Mouse (Mus musculus): ENCODE results near the gene Wrnip1.

Gene Wrnip1

GRCm38 (mm10) chr13:32801693-32802221 lies at the start of gene Wrnip1:
Gene Wrnip1, plus strand, starts transcription at chr13:32802038.
- in situ Hi-C loops (cut with MboI; ENCODE audit: low sequenced_read_pairs), result no loop called here

DNA sequence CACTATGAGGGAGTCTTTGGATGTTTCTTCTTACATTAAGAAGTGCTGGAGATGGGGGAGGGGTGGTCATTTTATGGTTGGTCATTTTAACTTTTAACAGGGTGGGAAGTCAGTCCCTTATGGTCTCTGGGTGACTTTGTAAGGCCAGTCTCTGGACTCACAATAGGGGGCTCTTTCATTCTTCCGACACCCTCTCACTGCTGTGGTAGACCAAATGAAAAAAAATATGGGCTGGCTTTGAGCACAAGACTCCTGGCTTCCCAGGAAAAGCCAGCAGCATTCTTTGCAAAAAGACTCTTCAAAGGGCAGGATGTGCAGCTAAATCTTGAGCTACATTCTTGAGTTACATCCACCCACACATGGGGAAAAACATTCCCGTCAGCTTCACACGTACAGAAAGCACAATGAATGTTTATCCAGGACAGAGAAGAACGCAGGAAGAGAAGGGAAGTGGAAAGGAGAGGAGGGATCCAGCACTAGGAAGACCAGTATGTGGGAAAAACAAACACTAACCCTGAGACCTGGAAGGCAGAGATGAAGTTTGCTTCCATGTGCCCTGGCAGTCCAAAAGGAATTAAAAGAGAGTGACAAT lies 49.7 kb upstream of the Wrnip1 start:
- in situ Hi-C loops (cut with MboI; ENCODE audit: low sequenced_read_pairs), result no loop called here

DNA sequence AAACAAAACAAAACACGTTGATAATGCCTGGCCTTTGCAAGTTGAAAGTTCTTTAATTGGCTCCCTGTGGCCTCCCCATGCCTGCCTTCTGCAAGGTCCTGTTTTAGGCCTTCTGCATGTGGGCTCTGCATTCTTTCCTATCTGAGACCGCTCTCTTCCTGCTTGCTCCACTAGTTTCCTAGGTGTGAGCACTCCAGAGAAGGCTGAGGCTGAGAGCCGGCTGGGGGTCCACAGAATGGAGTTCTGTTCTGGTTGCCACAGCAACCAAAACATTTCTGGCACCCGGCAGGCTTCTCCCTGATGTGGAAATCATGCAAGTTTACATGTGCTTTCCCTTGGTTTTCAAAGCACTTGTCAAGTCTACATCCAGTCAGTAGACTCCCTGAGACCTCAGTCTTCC lies 42.8 kb upstream of the Wrnip1 start:
- in situ Hi-C loops (cut with MboI; ENCODE audit: low sequenced_read_pairs), result no loop called here

GRCm38 (mm10) chr13:32760795-32761194 lies 41.0 kb upstream of the Wrnip1 start:
- in situ Hi-C loops (cut with MboI; ENCODE audit: low sequenced_read_pairs), result no loop called here

GRCm38 (mm10) chr13:32763141-32763540 lies 38.7 kb upstream of the Wrnip1 start:
- in situ Hi-C loops (cut with MboI; ENCODE audit: low sequenced_read_pairs), result no loop called here

GRCm38 (mm10) chr13:32764448-32764847 lies 37.4 kb upstream of the Wrnip1 start:
- in situ Hi-C loops (cut with MboI; ENCODE audit: low sequenced_read_pairs), result no loop called here

GRCm38 (mm10) chr13:32768104-32768503 lies 33.7 kb upstream of the Wrnip1 start:
- in situ Hi-C loops (cut with MboI; ENCODE audit: low sequenced_read_pairs), result no loop called here

DNA sequence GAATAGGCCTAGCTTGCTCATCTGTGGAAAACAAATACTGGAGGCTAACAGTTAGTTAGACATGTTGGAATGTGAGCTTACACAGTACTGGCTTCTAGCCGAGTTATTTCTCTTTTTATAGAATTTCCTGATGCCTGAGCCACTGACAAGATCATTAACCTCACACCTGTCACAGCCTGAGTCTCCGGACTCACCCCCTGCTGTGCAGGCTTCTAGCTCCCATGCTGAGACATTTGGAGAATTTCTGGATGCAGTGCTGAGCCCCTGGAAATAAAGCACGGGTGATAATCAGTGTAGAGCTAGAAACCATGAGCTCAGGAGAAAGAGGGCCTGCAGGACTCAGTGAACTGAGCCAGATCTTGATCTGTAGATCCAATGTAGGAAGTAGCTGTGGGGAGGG lies 31.9 kb upstream of the Wrnip1 start:
- in situ Hi-C loops (cut with MboI; ENCODE audit: low sequenced_read_pairs), result no loop called here

DNA sequence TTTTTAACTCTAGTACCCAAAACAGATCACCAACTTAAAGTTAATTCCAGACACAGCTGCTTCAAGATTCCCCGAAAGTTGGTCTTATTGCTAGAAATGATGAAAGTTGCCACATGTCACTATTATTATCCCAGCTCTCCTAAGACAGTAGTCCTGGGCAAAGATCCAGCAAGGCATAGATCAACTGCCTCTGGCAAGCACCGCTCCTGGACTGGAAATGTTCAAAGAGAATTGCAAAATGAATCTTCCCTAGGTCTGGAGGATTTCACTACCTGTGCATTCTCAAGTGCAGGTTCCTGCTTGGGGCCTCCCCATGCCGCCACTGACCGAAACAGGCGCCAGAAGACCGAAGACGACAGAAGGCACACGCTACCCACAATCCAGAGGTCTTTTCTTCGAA lies 25.9 kb upstream of the Wrnip1 start:
- in situ Hi-C loops (cut with MboI; ENCODE audit: low sequenced_read_pairs), result no loop called here

DNA sequence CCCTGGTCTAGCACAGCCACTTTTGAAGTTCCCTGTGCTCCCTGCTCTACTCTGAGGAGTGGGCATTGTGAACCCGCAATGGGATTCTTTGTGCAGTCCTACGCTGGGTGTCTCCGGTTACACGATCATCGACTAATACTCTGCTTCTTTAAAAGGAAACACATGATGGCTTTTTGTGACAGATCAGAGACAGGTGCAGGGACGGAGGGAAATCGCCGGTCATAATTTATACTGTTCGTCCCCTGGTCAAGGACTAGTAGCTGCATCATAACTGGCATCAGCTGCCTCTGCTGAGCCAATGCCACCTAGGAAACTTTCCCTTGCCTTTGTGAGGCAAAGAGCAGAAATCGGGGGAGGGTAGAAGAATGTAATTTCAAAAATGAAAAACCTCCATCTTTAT lies 25.5 kb upstream of the Wrnip1 start:
- in situ Hi-C loops (cut with MboI; ENCODE audit: low sequenced_read_pairs), result no loop called here

DNA sequence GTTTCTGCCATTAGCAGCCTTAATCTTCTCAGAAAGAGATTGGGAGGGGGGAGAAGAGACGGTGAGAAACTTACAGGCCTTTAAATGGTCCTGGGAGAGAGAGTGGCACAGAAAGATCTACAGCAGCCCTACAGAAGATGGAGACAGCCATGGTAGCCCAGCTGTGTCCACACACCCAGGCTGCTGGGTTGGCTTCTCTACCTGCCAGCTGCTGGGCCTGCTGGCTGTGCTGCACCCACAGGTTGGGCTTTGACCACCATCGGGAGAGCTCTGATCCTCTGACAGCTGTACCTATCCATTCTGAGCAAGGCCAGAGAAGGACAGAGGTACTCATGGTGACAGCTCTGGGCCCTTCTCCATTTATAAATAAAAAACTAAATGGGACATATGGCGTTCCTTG lies 23.0 kb upstream of the Wrnip1 start:
- in situ Hi-C loops (cut with MboI; ENCODE audit: low sequenced_read_pairs), result no loop called here

DNA sequence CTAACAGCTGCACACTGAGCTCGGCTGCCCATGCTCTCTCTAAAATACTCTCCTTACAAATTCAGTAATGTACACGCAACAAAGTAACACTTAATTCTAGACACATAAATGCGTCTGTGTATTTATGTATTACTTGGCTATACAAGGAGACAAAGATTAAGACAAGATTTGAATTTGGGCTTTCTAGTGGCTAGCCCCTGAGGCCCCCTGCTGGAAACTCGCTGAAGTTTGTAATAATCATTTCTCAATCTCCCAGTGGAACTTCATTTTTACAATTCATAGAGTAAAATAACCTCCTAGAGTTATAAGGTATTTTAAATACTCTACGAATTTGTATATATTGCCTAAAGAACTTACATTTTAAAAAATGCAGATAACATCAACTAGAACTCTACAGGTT lies 18.8 kb upstream of the Wrnip1 start:
- in situ Hi-C loops (cut with MboI; ENCODE audit: low sequenced_read_pairs), result no loop called here

GRCm38 (mm10) chr13:32783816-32784215 lies 18.0 kb upstream of the Wrnip1 start, which contains the start of gene Mylk4:
Gene Mylk4, minus strand, starts transcription at chr13:32783954.
- in situ Hi-C loops (cut with MboI; ENCODE audit: low sequenced_read_pairs), result no loop called here

DNA sequence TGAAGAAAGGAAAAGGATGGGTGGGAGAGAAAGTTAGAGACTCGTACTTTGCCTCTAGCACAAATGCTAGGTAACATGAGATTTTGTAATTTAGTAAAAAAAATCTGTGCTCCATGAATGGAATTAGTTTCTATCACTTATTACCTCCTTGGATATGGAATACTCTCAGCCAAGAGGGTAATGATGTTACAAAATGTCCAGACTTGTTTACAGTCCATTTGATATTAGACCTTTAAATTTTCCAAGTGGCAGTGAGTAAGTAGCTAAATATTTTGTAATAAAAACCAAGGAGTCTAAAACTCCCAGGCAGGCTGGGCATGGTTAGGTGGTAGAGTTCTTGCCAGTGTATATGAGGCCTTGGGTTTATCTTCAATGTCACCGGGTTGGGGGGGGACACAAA lies 14.3 kb upstream of the Wrnip1 start:
- in situ Hi-C loops (cut with MboI; ENCODE audit: low sequenced_read_pairs), result no loop called here

GRCm38 (mm10) chr13:32789781-32790180 lies 12.1 kb upstream of the Wrnip1 start:
- in situ Hi-C loops (cut with MboI; ENCODE audit: low sequenced_read_pairs), result no loop called here

- in situ Hi-C loops (cut with MboI; ENCODE audit: low sequenced_read_pairs), result no loop called here
Observed at GRCm38 (mm10) chr13:32794619-32795018, 7.2 kb upstream of the Wrnip1 start.

DNA sequence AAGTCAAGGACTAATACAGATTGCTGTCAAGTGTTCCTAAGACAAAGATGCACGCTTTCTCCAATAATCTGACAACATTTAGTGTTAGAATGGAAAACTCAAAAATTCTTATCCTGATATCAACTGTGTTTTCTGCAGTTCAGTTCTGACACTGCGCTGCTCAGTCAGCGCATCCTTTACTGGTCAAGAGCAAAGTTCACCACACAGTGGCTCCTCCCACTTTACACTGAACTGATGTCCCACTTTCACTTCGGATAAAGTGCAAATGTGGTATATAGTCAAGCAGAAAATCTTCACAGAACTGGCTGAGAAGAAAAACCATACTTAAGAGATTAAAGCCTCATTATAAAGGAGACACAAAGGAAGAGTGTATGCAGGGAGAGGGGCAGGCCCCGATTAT lies 6.7 kb upstream of the Wrnip1 start:
- in situ Hi-C loops (cut with MboI; ENCODE audit: low sequenced_read_pairs), result no loop called here

- in situ Hi-C loops (cut with MboI; ENCODE audit: low sequenced_read_pairs), result no loop called here
Observed at GRCm38 (mm10) chr13:32797085-32797484, 4.8 kb upstream of the Wrnip1 start.

- in situ Hi-C loops (cut with MboI; ENCODE audit: low sequenced_read_pairs), result no loop called here
Observed at GRCm38 (mm10) chr13:32799131-32799530, 2.7 kb upstream of the Wrnip1 start.

GRCm38 (mm10) chr13:32800859-32801258 lies 979 bp upstream of the Wrnip1 start:
- in situ Hi-C loops (cut with MboI; ENCODE audit: low sequenced_read_pairs), result no loop called here

DNA sequence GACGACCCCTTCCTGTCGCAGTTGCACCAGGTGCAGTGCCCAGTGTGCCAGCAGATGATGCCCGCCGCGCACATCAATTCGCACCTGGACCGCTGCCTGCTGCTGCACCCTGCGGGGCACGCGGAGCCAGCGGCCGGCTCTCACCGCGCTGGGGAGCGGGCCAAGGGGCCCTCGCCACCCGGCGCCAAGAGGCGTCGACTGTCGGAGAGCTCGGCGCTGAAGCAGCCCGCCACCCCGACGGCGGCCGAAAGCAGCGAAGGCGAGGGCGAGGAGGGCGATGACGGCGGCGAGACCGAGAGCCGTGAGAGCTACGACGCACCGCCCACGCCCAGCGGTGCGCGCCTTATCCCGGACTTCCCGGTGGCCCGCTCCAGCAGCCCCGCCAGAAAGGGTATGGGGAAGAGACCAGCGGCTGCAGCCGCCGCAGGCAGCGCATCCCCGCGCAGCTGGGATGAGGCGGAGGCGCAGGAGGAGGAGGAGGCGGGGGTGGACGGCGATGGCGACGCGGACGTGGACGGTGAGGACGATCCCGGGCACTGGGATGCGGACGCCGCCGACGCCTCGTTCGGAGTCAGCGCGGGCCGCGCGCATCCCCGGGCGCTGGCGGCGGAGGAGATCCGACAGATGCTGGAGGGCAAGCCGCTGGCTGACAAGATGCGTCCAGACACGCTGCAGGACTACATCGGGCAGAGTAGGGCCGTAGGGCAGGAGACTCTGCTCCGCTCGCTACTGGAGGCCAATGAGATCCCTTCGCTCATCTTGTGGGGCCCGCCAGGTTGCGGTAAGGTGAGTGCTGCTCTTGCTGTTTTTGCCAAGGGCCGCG lies 632 bp downstream of the Wrnip1 start, which contains the start of gene D930007J09Rik:
Gene D930007J09Rik, minus strand, starts transcription at position 591 of the 823 bp plus-strand sequence.
- in situ Hi-C loops (cut with MboI; ENCODE audit: low sequenced_read_pairs), result no loop called here

DNA sequence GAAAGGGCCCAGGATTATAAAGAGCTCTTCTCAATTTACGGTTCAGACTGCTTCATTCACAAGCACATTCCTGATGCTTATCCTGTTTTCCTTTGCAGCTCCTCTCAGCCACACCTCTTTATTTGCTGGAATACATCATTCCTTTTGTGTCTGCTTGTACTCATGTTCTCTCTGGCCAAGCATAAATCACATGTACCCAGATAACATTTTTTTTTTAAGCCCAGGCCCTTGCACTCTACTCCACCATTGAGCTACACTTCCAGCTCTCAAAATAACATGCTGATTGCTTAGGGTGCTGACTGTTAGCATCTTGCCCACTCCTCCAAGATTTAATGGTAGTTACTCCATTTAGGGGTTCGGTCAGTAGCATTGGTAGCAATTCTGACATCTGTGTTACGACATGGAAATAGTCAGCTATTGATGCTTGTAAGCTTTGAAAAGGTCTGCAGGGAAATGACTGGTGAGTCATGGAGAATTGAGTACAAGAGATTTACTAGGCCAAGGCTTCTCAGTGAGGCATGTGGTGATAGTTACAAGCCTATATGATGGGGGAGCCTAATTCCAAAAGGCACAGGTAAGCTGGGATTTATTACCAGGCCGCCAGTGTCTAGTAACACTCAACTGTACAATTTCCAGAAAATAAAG lies 2.0 kb downstream of the Wrnip1 start:
- in situ Hi-C loops (cut with MboI; ENCODE audit: low sequenced_read_pairs), result no loop called here
